Mouse (Mus musculus): Measurements from ENCODE around the gene Cdkn2d.
"Not testable (repeated sequence)": the region's sequence is repeated elsewhere in the genome, so short reads cannot be mapped to it uniquely, and the experiment has no call there.

Gene Cdkn2d

GRCm38 (mm10) chr9:21291022-21291787 is at the start of gene Cdkn2d:
Cdkn2d (minus strand) TSS chr9:21291407.
- DNase-seq = peak; percentile 99

DNA sequence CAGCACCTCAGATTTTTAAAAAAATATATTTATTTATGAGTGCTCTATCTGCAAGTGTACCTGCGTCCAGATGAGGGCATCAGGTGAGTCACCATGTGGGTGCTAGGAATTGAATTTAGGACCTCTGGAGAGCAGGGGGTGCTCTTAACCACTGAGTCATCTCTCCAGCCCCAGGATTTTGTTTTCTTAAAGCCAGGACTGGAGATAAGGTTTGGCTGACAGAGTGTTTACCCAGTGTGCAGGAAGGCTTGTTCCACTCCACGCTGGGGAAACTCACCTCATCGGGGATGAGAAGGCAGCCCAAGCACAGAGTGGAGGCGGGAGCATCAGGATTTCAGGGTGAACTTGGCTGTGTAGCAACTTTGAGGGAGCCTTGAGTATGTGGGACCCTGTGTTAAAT is 49.2 kb upstream of the Cdkn2d start:
- no peak for DNase-seq

GRCm38 (mm10) chr9:21337652-21338051 is 46.4 kb upstream of the Cdkn2d start:
- no peak for DNase-seq

- DNase-seq = no peak
Measured at GRCm38 (mm10) chr9:21336491-21336890, 45.3 kb upstream of the Cdkn2d start.

DNA sequence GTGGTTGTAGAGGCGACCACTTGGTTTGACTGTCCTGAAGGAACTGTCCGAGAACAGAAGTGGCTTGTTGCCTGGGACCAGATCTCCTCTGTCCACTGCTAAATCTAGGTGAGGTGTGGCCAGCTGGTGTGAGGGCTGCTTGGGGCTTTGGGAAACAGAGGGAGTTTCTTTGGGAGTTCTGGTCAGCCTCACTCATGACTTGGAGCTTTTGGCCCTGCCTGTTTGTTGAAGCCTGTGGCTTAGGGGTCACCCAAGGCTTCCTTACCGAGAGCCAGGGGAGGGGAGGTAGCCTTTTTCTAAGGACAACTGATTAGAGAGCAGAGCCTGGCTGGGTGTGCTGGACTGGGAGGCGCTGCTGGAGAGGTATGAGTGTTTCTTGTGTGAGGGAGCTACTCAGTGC is 44.2 kb upstream of the Cdkn2d start:
- DNase-seq = no peak

DNA sequence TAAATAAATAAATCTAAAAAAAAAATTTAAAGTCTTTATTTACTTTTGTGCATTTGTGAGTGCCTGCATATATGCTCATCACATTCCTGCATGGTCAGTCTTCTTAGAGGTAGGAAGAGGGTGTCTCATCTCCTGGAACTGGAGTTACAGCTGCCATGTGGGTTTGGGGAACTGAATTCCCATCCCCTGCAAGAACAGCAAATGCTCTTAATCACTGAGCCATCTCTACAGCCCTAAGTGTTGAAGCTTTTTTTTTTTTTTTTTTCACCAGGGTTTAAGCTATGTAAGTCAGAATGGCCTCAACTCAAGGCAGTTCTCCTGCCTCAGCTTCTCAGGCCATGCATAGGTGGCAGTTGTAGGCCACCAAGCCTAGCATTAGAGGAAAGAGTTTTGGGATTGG is 43.5 kb upstream of the Cdkn2d start:
- no peak for DNase-seq

GRCm38 (mm10) chr9:21333523-21333922 is 42.3 kb upstream of the Cdkn2d start:
- DNase-seq = no peak

GRCm38 (mm10) chr9:21332161-21333061 is 41.2 kb upstream of the Cdkn2d start:
- no peak for DNase-seq

- no peak for DNase-seq
Measured at GRCm38 (mm10) chr9:21331365-21332140, 40.3 kb upstream of the Cdkn2d start.

DNA sequence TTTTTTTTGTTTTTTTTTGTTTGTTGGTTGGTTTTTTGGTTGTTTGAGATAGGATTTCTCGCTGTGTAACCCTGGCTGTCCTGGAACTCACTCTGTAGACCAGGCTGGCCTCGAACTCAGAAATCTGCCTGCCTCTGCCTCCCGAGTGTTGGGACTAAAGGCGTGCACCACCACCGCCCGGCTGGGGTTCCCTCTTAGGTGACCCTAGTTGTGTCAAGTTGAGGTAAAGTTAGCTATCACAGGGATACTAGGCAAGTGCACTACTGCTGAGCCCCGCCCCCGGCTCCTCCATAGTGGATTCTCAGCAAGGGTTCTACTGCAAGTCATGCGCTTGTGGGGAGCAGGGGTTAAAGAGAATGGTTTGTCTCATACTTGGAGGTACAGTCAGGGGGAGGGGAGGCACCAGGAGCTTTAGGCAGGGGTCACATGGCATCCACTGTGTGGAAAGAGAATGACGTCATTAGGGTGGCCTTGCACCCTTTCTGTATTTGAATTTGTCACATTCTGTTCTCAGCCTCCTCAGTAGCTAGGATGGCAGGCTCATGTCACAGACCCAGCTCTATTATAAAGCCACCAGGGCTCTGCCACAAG is 38.6 kb upstream of the Cdkn2d start:
- DNase-seq = no peak

DNA sequence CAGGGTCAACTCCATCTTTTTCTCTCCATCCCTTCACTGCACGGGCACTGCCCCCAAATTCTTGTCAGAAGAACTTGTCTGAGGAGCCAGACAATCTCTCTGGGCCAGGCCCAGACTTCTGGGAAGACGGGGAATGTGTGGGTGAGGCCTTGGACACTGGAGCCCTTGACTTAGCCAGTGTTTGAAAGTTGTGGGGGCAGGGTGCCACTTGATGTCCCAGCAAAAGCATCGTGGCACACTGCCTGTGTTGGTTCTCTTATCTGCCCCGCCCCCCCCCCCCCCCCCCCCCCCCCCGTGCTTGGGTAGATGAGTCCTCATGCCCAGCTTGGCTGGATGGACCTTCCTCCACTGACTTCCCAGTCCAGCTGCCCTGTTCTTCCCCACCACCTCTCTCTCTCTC is 37.8 kb upstream of the Cdkn2d start:
- no peak for DNase-seq

- no peak for DNase-seq
Measured at GRCm38 (mm10) chr9:21328041-21328440, 36.8 kb upstream of the Cdkn2d start.

GRCm38 (mm10) chr9:21327569-21327968 is 36.4 kb upstream of the Cdkn2d start:
- no peak for DNase-seq

DNA sequence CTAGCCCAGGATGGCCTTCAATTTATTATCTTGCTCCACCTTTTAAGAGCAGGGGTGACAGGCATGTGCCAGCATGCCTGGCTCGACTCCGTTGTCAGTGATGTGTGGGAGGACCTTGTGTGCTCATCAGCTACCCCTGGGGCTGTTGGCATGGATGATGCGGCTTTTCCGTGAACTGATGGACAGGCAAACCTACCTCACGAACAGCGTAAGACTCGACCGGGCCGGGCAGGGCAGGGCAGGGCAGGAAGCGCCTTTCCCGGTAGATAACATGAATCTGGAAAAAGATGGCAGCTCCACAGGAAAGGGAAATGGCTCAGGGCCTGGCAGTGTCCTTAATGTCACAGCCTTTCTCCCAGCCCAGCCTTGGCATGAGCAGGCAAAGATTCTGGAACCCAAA is 33.1 kb upstream of the Cdkn2d start:
- no peak for DNase-seq

DNA sequence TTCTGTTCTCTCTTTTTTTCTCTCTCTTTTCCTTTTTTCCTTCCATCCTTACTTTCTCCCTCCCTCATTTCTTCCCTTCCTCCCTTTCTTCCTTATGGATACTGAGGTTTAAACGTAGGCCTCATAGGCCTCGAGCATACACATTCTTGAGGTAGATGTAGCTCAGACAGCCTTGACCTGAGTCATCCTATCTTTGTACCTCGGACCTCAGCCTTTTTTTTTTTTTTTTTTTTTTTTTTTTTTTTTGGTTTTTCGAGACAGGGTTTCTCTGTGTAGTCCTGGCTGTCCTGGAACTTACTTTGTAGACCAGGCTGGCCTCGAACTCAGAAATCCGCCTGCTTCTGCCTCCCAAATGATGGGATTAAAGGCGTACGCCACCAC is 31.7 kb upstream of the Cdkn2d start:
- DNase-seq = not testable (repeated sequence)

- DNase-seq = no peak
Measured at GRCm38 (mm10) chr9:21322211-21322916, 31.2 kb upstream of the Cdkn2d start.

DNA sequence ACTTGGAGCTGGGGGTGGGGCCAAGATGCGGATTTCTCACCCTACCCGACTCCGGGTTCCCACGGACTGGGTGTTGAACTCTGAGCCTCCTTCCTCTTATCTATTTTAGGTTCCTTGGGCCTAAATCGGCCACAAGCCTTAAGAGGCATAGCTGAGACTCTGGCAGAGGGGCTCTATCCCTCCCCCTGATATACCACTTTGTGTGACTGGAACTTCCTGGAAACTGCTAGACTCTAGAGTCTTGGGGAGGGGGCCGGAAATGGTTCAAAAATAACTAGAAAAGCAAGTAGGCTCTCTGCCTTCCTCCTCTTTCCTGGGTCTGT is 30.3 kb upstream of the Cdkn2d start:
- peak; percentile 32 for DNase-seq

- peak; percentile 67 for DNase-seq
Measured at GRCm38 (mm10) chr9:21320619-21321512, 29.7 kb upstream of the Cdkn2d start, which contains the start of gene Slc44a2. Slc44a2 (plus strand) TSS chr9:21320698.

- DNase-seq = no peak
Measured at GRCm38 (mm10) chr9:21320280-21320618, 29.0 kb upstream of the Cdkn2d start.

DNA sequence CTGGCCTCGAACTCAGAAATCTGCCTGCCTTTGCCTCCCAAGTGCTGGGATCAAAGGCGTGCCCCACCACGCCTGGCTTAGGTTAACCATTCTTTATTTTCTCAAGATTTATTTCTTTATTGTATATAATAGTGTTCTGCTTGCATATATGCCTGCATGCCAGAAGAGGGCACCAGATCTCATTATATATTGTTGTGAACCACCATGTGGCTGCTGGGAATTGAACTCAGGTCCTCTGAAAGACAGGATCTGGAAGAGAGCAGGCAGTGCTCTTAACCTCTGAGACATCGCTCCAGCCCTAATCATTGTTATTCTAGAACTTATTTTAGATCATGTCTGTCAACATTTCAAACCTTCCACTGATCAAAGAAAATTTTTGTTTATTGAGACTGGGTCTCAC is 28.3 kb upstream of the Cdkn2d start:
- DNase-seq = no peak

- DNase-seq = no peak
Measured at GRCm38 (mm10) chr9:21318792-21319191, 27.6 kb upstream of the Cdkn2d start.

All from right cerebral cortex, postnatal 14 days (tissue).